Mouse (Mus musculus) retina, embryonic 14.5 days (tissue): Measurements from ENCODE around the gene Hist1h2bg.
A peak's percentile ranks its signal among the peaks of the same experiment; 100 is the strongest.
"Not testable (repeated sequence)": the region's sequence is repeated elsewhere in the genome, so short reads cannot be mapped to it uniquely, and the experiment has no call there.

Experiments
- DNase-seq: peaks from one replicate; pipeline ENCODE4 v3.0.0-alpha.2; 2015; ENCODE audit warnings: low spot score

The Hist1h2bg gene

DNA sequence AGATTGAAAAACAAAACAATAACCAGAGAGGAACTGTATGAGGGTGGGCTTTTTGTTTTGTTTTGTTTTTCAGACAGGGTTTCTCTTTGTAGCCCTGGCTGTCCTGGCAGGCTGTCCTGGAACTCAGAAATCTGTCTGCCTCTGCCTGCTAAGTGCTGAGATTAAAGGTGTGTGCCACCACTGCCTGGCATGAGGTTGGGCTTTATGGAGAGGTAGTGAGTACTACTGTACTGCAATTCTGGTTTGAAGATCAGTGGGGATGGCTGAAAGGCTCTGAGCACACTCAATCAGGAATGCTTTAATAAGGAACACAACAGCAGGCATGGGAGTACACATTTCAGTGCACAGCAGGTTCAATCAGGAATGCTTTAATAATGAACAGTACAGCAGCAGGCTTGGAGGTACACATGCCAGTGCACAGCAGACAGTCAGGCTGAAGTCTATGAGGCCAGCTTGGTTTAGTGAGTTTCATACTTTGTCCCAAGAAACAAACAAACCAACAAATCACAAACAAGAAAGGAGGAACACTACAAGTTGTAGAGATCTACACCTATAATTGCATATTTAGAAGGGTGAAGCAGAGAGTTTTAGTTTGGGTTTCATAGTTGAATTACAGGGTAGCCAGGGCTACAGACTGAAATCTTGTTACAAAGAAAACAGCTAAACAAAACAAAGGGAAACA lies 12.3 kb downstream of the Hist1h2bg start:
- no peak for DNase-seq

DNA sequence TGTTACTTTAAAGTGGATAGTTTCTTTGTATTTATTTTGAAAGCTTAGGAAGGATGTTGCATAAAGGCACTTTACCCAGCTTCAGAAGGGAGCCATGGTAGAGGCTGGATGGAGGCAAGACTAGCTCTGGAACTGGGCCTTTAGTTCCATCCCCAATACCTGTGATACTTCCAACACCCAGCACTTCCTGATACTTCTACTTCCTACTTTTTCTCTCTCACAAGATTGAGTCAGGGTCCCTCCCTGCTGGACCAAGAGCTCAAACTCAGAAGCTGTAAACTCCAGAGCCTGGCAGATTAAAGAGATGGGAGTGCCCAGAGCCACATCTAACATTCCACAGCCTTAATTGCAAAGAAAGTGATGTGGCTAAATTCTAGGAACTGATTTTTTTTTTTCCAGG lies 13.1 kb downstream of the Hist1h2bg start:
- DNase-seq, result no peak

DNA sequence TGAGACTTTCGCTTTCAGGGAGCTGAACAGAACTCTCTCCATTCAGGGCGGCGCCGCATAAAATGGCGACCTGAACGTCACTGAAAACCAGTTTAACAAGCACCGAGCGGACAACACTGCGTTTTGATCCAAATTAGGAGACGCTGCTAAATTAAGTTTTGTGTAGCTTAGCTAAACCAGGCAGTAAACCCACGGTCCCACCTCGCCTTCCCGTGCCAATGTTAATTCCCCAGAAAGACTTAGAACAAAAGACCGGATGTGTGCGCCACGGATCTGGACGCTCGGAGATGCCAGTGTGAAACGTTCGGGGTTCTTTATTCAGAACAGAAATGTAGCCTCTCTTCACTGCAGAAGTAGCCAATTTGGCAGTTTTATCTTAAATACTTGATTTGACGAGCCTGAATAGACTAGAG lies 13.8 kb downstream of the Hist1h2bg start:
- peak; percentile 74 for DNase-seq

- DNase-seq, result peak; percentile 96
Observed at GRCm38 (mm10) chr13:23585442-23586098, 14.4 kb downstream of the Hist1h2bg start.

GRCm38 (mm10) chr13:23586099-23586939 lies 15.1 kb downstream of the Hist1h2bg start:
- DNase-seq, result peak; percentile 60

DNA sequence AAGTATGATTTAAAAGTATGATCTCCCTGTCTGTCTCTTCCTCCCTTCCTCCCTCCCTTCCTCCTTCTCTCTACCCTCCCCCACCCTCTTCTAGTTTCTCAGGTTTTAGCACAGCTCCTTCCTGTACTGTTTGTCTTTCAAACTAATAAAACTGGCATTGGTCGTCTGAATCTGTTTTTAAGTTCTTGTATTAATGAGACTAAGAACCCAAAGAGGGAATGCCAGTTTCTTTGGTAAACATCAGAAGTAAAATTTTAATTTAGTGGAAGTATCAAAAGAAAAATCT lies 15.7 kb downstream of the Hist1h2bg start:
- no peak for DNase-seq

DNA sequence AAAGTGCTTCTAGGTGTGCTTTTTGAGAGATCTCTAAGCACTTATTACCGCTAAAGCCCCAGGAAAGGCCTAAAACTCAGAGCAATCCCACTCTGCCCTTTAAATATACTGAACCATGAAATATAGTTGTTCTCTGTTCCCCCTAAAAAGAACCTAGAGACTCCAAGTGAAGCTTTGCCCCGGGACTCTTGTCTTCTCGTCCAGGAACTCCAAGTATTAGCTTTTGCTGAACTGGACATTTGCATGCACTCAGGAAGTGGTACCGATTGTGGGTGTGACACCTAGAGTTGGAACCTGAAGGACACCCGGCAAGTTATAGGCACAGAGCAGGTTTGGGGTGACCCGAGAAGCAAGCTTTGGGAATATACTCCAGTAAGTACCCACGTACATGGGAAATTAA lies 20.0 kb downstream of the Hist1h2bg start:
- no peak for DNase-seq

DNA sequence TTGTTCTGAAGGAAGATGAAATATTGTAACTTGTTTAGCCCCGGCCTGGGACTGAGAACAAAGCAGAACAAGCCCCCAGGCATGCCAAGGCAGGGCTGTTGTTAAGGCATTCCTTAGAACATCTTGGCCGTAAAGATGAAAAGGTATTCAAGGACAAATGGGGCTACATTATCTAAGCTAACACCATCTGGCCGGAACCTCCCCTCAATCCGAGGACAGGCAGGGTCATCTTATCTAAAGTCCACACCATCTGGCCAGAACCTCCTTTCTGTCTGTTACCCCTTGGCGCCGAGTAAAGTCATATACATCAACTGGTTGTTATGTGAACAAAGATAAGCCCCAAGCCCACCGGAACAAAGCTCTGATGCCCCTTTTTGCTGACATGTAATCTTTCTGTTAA lies 20.7 kb downstream of the Hist1h2bg start:
- not testable (repeated sequence) for DNase-seq

DNA sequence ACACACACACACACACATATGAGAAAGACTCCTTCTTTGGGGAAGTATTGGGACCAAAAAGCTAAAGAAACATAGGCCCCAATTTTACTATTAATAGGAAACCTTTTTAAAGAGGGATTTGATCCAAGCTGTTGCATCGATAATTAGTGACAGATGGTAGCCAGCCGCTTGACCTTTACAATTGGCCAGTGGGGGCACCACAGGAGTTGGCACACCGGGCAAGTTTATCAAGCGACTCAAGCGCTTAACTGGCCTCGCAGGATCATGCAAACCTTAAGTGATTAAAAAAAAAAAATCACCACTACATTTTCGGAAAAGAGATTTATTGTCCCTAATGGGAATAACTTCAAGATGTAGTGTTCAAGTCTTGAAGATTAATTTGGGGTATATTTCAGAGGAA lies 21.4 kb downstream of the Hist1h2bg start:
- no peak for DNase-seq

DNA sequence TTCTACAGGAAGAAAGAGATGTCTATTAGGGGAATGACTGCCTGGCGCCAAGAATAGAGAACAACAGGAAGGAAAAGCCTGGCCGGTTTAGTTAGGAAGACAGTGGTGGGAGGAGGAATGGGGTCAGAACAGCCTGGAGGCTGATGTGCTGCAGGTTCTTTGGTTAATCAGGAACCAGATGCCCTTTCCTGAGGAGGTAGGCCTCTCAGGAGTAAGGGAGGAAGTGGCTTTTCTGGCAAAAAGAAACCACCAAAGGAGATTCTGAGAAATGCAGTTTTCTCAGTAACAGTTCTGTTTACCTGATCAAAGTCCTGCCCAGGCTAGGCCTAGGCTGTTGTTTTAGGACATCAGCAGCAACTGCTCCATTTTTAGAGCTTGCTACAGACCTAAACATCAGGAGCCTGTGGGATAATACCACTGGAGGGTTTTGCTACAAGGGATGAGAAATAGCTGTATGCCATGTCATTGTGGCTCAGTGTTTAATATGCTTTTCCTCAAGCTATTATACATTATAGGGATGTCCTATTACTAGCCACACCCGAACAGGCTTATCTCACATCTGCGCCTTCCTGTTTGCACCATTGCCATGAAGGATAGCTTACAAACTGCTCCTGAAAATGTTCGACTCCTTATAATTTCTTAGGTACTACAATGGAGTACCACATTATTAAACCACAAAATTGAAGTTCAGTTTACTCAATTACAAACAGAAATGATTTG lies 22.0 kb downstream of the Hist1h2bg start:
- DNase-seq, result no peak

DNA sequence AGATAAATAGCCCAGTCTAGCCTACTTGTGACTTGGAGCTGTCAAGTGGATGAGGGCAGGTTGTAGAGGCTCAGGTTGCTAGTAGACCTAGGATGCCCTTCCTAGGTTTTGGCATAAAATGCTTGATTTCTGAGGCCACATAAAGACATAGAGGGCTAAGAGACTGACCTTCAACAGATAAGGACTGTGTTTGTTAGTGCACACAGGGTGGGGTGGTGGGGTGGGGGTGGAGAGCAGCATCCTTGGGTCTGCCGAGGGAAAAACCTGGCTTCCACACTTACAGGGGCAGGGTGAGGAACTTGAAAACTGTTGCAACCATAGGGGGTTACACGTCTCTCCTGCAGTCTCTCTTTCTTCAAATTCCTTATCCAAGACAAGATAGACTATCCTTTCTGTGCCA lies 24.0 kb downstream of the Hist1h2bg start:
- DNase-seq, result no peak

DNA sequence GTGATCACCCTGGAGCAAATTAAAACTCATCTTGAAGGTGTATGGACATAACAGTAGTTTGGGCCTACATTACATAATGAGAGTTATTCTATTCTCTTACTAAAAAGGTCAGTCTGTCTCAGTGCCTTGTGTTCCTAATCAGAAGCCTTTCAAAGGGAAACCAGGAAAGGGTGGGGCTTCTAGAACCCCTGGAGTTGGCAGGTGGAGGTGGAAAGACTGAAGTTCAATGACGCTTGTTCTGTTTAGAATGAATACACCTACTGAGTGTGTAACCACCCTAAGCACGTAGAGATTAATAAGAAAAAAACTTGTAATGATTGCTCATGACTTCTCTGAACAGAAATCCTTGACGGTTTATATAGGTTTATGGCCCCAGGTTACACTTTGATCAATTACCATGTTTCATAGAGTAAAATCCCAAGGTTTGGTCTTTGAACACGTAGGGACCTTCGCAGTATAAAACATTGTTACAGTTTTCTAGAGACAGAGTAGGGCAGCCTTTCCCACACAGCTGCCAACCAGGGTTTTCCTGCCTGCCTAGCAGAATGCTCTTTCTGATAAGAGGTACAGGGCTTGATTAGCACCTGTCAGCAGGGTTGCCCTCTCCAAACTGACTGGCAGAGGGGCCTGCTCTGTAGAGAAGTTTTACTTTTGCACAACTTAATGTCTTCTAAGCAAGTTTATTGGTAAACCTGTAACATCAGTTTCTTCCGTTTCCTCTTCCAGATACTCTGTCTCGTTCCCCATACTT lies 24.6 kb downstream of the Hist1h2bg start:
- DNase-seq, result no peak

- DNase-seq, result peak; percentile 91
Observed at GRCm38 (mm10) chr13:23597957-23598356, 26.8 kb downstream of the Hist1h2bg start.

DNA sequence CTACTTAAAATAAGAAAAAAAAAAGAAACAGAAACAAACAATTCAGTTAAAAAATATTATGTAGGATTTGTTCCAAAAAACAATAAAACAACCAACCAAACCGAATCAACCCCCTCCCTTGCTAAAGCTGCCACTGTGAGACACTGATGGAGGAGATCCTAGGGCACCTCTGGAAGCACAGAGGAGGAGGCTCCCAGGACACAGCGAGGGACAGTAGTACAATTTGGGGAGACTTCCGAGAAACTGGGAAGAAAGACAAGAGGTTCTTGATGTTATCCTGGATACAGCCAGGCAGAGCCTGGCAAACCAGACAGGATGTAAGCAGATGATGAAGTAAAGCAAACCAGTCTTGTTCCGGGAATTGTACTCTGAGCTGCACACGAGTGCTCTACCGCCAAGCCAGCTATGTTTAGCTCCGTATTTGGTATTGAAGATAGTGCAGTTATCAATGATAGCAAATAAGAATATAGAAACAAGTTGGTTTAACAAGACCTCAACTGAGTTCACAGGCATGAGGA lies 32.0 kb downstream of the Hist1h2bg start:
- DNase-seq, result no peak

- DNase-seq, result no peak
Observed at GRCm38 (mm10) chr13:23604452-23604851, 33.3 kb downstream of the Hist1h2bg start.

DNA sequence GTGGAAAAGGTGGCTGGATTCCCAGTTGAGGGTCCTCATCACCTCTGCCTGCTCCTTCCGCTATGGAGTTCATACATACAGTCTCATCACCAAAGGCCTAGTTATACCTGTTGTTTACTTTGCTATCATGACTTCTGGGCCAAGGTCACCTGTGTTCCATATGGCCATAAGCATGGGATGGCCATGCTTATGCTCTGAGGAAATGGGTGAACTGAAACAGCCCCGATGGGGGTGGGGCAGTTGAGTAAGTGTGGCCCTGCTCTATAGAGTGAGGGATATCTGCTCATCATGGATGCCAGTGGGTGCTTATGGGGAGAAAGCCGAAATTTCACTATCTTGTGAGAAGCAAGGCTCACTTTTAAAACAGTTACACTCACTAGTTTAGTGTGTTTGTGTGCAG lies 33.9 kb downstream of the Hist1h2bg start:
- DNase-seq, result no peak

DNA sequence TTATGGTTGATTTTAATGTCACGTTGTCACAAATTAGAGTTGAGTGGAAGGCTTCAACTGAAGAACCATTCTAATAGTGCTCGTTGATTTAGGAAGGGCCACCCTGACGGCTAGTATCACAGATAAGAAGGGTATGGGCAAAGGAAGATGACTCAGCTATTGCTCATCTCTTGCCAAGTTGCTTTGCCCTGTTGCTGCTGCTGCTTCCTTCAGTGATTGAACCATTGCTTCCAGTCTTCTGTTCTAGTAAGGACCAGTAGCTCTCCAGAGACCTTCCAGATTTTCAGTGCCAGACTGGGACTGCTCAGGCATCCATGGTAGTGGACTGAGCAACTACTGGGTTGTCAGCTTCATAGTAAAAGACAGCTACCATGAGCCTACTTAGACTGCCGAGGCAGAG lies 38.0 kb downstream of the Hist1h2bg start:
- DNase-seq, result no peak

- DNase-seq, result no peak
Observed at GRCm38 (mm10) chr13:23609844-23610243, 38.6 kb downstream of the Hist1h2bg start.

DNA sequence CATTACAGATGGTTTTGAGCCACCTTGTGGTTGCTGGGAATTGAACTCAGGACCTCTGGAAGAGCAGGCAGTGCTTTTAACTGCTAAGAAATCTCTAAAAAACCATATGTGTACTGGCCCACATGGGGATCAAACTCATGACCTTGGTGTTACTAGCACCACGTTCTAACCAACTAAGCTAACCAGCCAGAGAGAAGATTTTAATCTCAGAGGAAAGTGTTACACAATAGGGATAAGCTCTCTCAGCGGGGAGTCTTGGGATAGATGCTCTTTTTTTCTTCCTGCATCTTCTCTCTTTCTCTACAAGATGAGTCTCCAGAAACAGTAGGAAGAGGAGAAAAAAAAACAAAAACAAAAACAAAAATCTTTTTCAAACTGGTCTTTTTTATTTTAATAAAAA lies 39.2 kb downstream of the Hist1h2bg start:
- DNase-seq, result no peak

GRCm38 (mm10) chr13:23611638-23612037 lies 40.4 kb downstream of the Hist1h2bg start:
- no peak for DNase-seq

DNA sequence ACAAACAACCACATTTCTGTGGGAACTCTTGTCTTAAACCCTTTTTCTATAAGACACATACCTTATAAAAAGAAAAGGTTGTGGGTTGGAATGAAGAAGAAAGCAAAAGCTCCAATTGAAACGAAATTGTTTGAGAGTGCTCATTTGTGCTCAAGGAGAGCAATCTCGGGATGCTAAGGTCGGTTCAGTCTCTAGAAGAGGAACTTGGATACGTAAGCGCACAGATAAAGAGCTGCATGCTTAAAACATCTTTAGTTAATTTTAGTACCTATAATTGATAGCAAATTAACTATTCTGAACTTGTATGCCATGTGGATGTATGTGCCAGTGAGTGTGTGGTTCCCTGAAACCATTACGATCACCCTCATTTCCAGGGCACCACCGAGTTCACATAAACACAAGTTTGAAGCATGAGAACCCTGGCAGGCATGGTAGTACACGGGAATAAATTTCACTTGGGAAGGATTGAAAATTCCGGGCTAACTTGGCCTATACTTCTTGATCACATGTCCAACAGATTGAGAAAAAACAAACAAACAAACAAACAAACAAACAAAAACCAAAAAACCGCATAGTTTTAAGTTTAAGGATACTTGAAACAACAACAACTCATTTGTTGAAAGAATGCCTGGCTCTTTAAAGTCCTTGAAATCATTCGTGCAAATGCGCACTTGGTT lies 49.0 kb downstream of the Hist1h2bg start:
- no peak for DNase-seq
